Mouse (Mus musculus) right cerebral cortex, postnatal 14 days (tissue): ENCODE results near the gene Cul9.

Experiments used
- DNase-seq: peaks from one replicate; pipeline ENCODE4 v3.0.0; 2022

Cul9 gene

GRCm38 (mm10) chr17:46552841-46553423, 6.7 kb upstream of the Cul9 start:
- peak; percentile 84 for DNase-seq

GRCm38 (mm10) chr17:46552151-46552550, 6.0 kb upstream of the Cul9 start:
- no peak for DNase-seq

- DNase-seq, result no peak
Measured at GRCm38 (mm10) chr17:46551369-46551768, 5.2 kb upstream of the Cul9 start.

GRCm38 (mm10) chr17:46550904-46551303, 4.7 kb upstream of the Cul9 start:
- DNase-seq, result no peak

- no peak for DNase-seq
Measured at GRCm38 (mm10) chr17:46549642-46550041, 3.5 kb upstream of the Cul9 start.

GRCm38 (mm10) chr17:46549193-46549592, 3.0 kb upstream of the Cul9 start:
- peak; percentile 67 for DNase-seq

GRCm38 (mm10) chr17:46548741-46549140, 2.6 kb upstream of the Cul9 start:
- DNase-seq, result no peak

- DNase-seq, result no peak
Measured at GRCm38 (mm10) chr17:46547923-46548322, 1.7 kb upstream of the Cul9 start.

- no peak for DNase-seq
Measured at GRCm38 (mm10) chr17:46546995-46547394, 807 bp upstream of the Cul9 start.

- no peak for DNase-seq
Measured at GRCm38 (mm10) chr17:46546591-46546990, 403 bp upstream of the Cul9 start.

- no peak for DNase-seq
Measured at GRCm38 (mm10) chr17:46543661-46544060, 2.5 kb downstream of the Cul9 start.

GRCm38 (mm10) chr17:46525579-46526307, 20.4 kb downstream of the Cul9 start:
- DNase-seq, result peak; percentile 74

GRCm38 (mm10) chr17:46525065-46525464, 21.1 kb downstream of the Cul9 start:
- no peak for DNase-seq

- no peak for DNase-seq
Measured at GRCm38 (mm10) chr17:46521963-46522668, 24.1 kb downstream of the Cul9 start.

GRCm38 (mm10) chr17:46521174-46521573, 25.0 kb downstream of the Cul9 start:
- DNase-seq, result no peak

GRCm38 (mm10) chr17:46520385-46520979, 25.7 kb downstream of the Cul9 start:
- no peak for DNase-seq

GRCm38 (mm10) chr17:46519971-46520370, 26.2 kb downstream of the Cul9 start:
- no peak for DNase-seq

- DNase-seq, result no peak
Measured at GRCm38 (mm10) chr17:46513329-46513728, 32.9 kb downstream of the Cul9 start.

- DNase-seq, result no peak
Measured at GRCm38 (mm10) chr17:46511059-46511710, 35.0 kb downstream of the Cul9 start.

- DNase-seq, result no peak
Measured at GRCm38 (mm10) chr17:46505617-46506016, 40.6 kb downstream of the Cul9 start.

GRCm38 (mm10) chr17:46503847-46504638, 42.1 kb downstream of the Cul9 start:
- DNase-seq, result no peak

GRCm38 (mm10) chr17:46502775-46503174, 43.4 kb downstream of the Cul9 start:
- no peak for DNase-seq
